Mouse (Mus musculus): ENCODE results near the gene H2-DMb2. TPM values are rescaled to one million over a fixed set of nuclear protein-coding genes. Genes with fewer than 3 reads are reported as not detected.
A peak's percentile ranks its signal among the peaks of the same experiment; 100 is the strongest.

H2-DMb2 gene
- total and polyA plus RNA-seq, 3 experiments = 2.1 to 7.6 (median 2.3) TPM

GRCm38 (mm10) chr17:34196941-34197894 is 54.1 kb downstream of the H2-DMb2 start, which contains the start of gene Psmb8:
Gene Psmb8, plus strand, starts transcription at chr17:34197721.
- H3K4me1 ChIP-seq (ENCODE audit: control insufficient read depth, insufficient read depth, low read length) = peaks cover 3% of the 10 kb centered on the region; the same call in 1 of the 2 replicates
- TF ChIP-seq POLR2A (IDR thresholded peaks at IDR 0.05; ENCODE audit: insufficient read depth, low read depth, low read length) = peak; percentile 77
- no peak for TF ChIP-seq EP300 (IDR thresholded peaks at IDR 0.05; ENCODE audit: insufficient read depth, low read depth, low read length)
- peak within 1 kb of the TSS; percentile 67 for H3K9ac ChIP-seq (ENCODE audit: low read depth, low read length)
- H3K4me3 ChIP-seq = peak within 1 kb of the TSS; percentile 44
- H3K79me2 ChIP-seq (replicated peaks; ENCODE audit: control insufficient read depth, insufficient read depth, low read length) = no peaks in the 10 kb centered on the region
- intact Hi-C loops (cut with DNase I) = loop anchor here (1.0 kb wide), 1 partner anchor 10 kb away; the partner anchor contains the start of genes Psmb9 and Tap1
- H3K27ac ChIP-seq = peak within 1 kb of the TSS; percentile 78
- H3K36me3 ChIP-seq (ENCODE audit: control insufficient read depth, insufficient read depth, low read length) = no peaks in the 10 kb centered on the region
- no peaks in the 10 kb centered on the region for H3K27me3 ChIP-seq (ENCODE audit: control insufficient read depth, insufficient read depth, low read length)
- peak; percentile 90 to 91 for DNase-seq
- WGBS = 12% methylated on average over 41 of the region's 41 CpGs

GRCm38 (mm10) chr17:34197904-34198520 is 54.9 kb downstream of the H2-DMb2 start:
- 2% methylated on average over 32 of the region's 32 CpGs for WGBS
- Histone ChIP-seq H3K4me3 (peak overlapping the region; percentile 44), H3K4me1 (ENCODE audit: control insufficient read depth, insufficient read depth, low read length) (peaks cover 3% of the 10 kb centered on the region; the same call in 1 of the 2 replicates), H3K27me3 (ENCODE audit: control insufficient read depth, insufficient read depth, low read length) (no peaks in the 10 kb centered on the region), H3K27ac (peak overlapping the region; percentile 78), H3K36me3 (ENCODE audit: control insufficient read depth, insufficient read depth, low read length) (no peaks in the 10 kb centered on the region), H3K9ac (ENCODE audit: low read depth, low read length) (peak overlapping the region; percentile 67), H3K79me2 (replicated peaks; ENCODE audit: control insufficient read depth, insufficient read depth, low read length) (no peaks in the 10 kb centered on the region)
- TF ChIP-seq CTCF (IDR thresholded peaks at IDR 0.05) = no peak
- peak; percentile 52; the same call in 1 of the 2 replicates for TF ChIP-seq EP300 (IDR thresholded peaks at IDR 0.05; ENCODE audit: insufficient read depth, low read depth, low read length)
- TF ChIP-seq POLR2A (IDR thresholded peaks at IDR 0.05; ENCODE audit: insufficient read depth, low read depth, low read length) = peak; percentile 79
- peak; percentile 76 to 84 for DNase-seq
- intact Hi-C loops (cut with DNase I) = loop anchor here (1.0 kb wide), 1 partner anchor 11 kb away; the partner anchor contains the start of genes Psmb9 and Tap1

- DNase-seq = no peak
- Histone ChIP-seq H3K9ac (ENCODE audit: low read depth, low read length) (peak overlapping the region; percentile 67), H3K4me1 (ENCODE audit: control insufficient read depth, insufficient read depth, low read length) (peaks cover 3% of the 10 kb centered on the region; the same call in 1 of the 2 replicates), H3K4me3 (peak overlapping the region; percentile 44), H3K79me2 (replicated peaks; ENCODE audit: control insufficient read depth, insufficient read depth, low read length) (no peaks in the 10 kb centered on the region), H3K27me3 (ENCODE audit: control insufficient read depth, insufficient read depth, low read length) (no peaks in the 10 kb centered on the region), H3K36me3 (ENCODE audit: control insufficient read depth, insufficient read depth, low read length) (no peaks in the 10 kb centered on the region), H3K27ac (peak overlapping the region; percentile 78)
- no peak for TF ChIP-seq POLR2A (IDR thresholded peaks at IDR 0.05; ENCODE audit: insufficient read depth, low read depth, low read length)
- no peak for TF ChIP-seq EP300 (IDR thresholded peaks at IDR 0.05; ENCODE audit: insufficient read depth, low read depth, low read length)
- no peak for TF ChIP-seq CTCF (IDR thresholded peaks at IDR 0.05)
- intact Hi-C loops (cut with DNase I) = no loop called here
- WGBS = 13% methylated on average over 11 of the region's 11 CpGs
These were observed 55.4 kb downstream of the H2-DMb2 start for GRCm38 (mm10) chr17:34198521-34198912.

- no peak overlapping the region for H3K27ac ChIP-seq
- no peaks in the 10 kb centered on the region for H3K36me3 ChIP-seq (ENCODE audit: control insufficient read depth, insufficient read depth, low read length)
- H3K79me2 ChIP-seq (replicated peaks; ENCODE audit: control insufficient read depth, insufficient read depth, low read length) = no peaks in the 10 kb centered on the region
- peaks cover 4% of the 10 kb centered on the region for H3K4me1 ChIP-seq (ENCODE audit: control insufficient read depth, insufficient read depth, low read length)
- no peak for TF ChIP-seq CTCF (IDR thresholded peaks at IDR 0.05)
- TF ChIP-seq EP300 (IDR thresholded peaks at IDR 0.05; ENCODE audit: insufficient read depth, low read depth, low read length) = no peak
- TF ChIP-seq POLR2A (IDR thresholded peaks at IDR 0.05; ENCODE audit: insufficient read depth, low read depth, low read length) = no peak
- no peak overlapping the region; the same call in 1 of the 2 replicates for H3K4me3 ChIP-seq
- intact Hi-C loops (cut with DNase I) = no loop called here
- WGBS = 73% methylated on average over 12 of the region's 12 CpGs
- peak in 1 of 2 experiments; percentile 21 for DNase-seq
- H3K27me3 ChIP-seq (ENCODE audit: control insufficient read depth, insufficient read depth, low read length) = no peaks in the 10 kb centered on the region
- no peak overlapping the region for H3K9ac ChIP-seq (ENCODE audit: low read depth, low read length)
These were observed 56.0 kb downstream of the H2-DMb2 start for GRCm38 (mm10) chr17:34199050-34199619.

- Histone ChIP-seq H3K27ac (no peak overlapping the region), H3K27me3 (ENCODE audit: control insufficient read depth, insufficient read depth, low read length) (no peaks in the 10 kb centered on the region), H3K79me2 (replicated peaks; ENCODE audit: control insufficient read depth, insufficient read depth, low read length) (no peaks in the 10 kb centered on the region), H3K4me3 (no peak overlapping the region), H3K36me3 (ENCODE audit: control insufficient read depth, insufficient read depth, low read length) (no peaks in the 10 kb centered on the region), H3K4me1 (ENCODE audit: control insufficient read depth, insufficient read depth, low read length) (peaks cover 4% of the 10 kb centered on the region), H3K9ac (ENCODE audit: low read depth, low read length) (no peak overlapping the region)
- intact Hi-C loops (cut with DNase I) = no loop called here
- DNase-seq = no peak
- WGBS = 88% methylated on average over 10 of the region's 10 CpGs
- TF ChIP-seq EP300 (IDR thresholded peaks at IDR 0.05; ENCODE audit: insufficient read depth, low read depth, low read length) = no peak
These were observed 56.9 kb downstream of the H2-DMb2 start for GRCm38 (mm10) chr17:34200047-34200446.
